Mouse (Mus musculus): ENCODE results near the gene Ptpru. TPM values are rescaled to one million over a fixed set of nuclear protein-coding genes. Genes with fewer than 3 reads are reported as not detected.
"Not testable (repeated sequence)": the region's sequence is repeated elsewhere in the genome, so short reads cannot be mapped to it uniquely, and the experiment has no call there.

Gene Ptpru
- polyA plus RNA-seq, 1 experiment from 2014 or later: 27.5 TPM

DNA sequence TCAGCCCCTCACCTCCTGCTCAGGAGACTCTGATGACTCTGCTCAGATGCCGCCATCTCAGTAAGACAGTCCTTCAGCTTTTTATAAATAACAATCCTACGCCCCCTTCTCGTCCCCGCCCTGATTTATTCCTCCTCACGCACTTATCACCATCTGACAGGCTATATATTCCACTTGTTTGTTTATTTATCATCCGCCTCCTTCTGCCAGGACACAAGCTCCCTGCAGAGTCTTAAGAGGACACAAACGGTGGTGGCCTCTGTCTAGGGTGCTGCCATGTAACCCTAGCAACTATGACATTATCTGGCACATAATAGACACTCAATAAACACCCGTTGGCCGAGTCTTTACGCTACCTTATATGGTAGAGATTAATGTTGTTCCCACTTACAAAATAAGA, 22.3 kb downstream of the Ptpru start:
- TF ChIP-seq CTCF (IDR thresholded peaks at IDR 0.05; ENCODE audit: low read depth): no peak
- no peaks in the 10 kb centered on the region; the same call in 1 of the 2 replicates for H3K36me3 ChIP-seq (ENCODE audit: insufficient read depth, low read length)
- 56% methylated on average over 10 of the region's 10 CpGs for WGBS
- H3K4me2 ChIP-seq (ENCODE audit: low read length): no peak overlapping the region
- H3K9me3 ChIP-seq (replicated peaks; ENCODE audit: low read length): no peaks in the 10 kb centered on the region
- H3K4me3 ChIP-seq (replicated peaks; ENCODE audit: low read depth, low read length): no peak overlapping the region
- H3K4me1 ChIP-seq (replicated peaks; ENCODE audit: insufficient read depth, low read length): no peaks in the 10 kb centered on the region
- no peak overlapping the region for H3K9ac ChIP-seq (ENCODE audit: low read depth, low read length)
- no peaks in the 10 kb centered on the region for H3K27me3 ChIP-seq (ENCODE audit: insufficient read depth, low read length)
- no peak for DNase-seq (ENCODE audit: low spot score)
- no peak overlapping the region for H3K27ac ChIP-seq
- no peak for ATAC-seq (replicated peaks; ENCODE audit: low FRiP score, low read depth)

DNA sequence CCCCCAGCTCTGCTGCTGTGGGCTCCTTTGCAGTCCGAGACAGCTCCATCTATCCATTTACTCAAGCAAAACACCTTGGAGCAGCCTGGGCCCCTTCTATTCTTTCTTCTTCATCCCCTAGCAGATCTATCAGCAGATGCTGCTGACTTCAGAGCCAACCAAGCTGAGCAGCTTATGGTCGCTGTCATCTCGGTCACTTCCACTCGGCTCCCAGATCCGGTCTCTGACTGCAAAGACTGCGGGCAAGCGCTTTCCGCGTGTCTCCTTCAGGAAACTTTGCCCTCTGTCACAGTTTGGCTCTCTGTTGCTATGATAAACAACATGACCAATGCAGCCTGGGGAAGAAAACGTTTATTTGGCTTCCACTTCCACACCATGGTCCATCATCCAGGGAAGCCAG, 23.2 kb downstream of the Ptpru start:
- no peak for DNase-seq (ENCODE audit: low spot score)

DNA sequence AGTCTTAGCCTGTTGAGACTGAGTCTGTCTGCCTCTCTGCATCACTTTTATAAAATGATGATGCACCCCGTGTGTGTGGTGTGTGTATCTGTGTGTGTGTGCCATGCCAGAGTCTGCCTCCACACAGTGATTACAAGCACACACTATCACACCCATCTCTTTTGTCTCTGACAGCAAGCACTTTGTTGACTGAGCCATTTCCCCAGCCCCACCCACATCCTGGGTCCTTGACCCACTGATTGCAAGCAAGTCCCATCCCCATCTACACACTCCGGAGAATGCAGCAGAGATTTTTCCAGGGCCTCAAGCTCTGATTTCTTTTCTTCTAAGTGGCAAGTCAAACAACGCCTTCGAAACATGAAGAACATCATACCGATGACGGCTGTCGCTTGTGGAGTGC, 24.3 kb downstream of the Ptpru start:
- H3K27ac ChIP-seq: no peak overlapping the region
- H3K27me3 ChIP-seq (ENCODE audit: insufficient read depth, low read length): no peaks in the 10 kb centered on the region
- no peaks in the 10 kb centered on the region for H3K36me3 ChIP-seq (ENCODE audit: insufficient read depth, low read length)
- no peaks in the 10 kb centered on the region for H3K9me3 ChIP-seq (replicated peaks; ENCODE audit: low read length)
- WGBS: 83% methylated on average over 7 of the region's 7 CpGs
- ATAC-seq (replicated peaks; ENCODE audit: low FRiP score, low read depth): no peak
- H3K9ac ChIP-seq (ENCODE audit: low read depth, low read length): no peak overlapping the region
- no peak overlapping the region for H3K4me2 ChIP-seq (ENCODE audit: low read length)
- no peak overlapping the region for H3K4me3 ChIP-seq (replicated peaks; ENCODE audit: low read depth, low read length)
- H3K4me1 ChIP-seq (replicated peaks; ENCODE audit: insufficient read depth, low read length): no peaks in the 10 kb centered on the region
- no peak for TF ChIP-seq CTCF (IDR thresholded peaks at IDR 0.05; ENCODE audit: low read depth)
- no peak for DNase-seq (ENCODE audit: low spot score)

More for the DNA sequence above, 23.2 kb downstream of the Ptpru start:
- H3K9me3 ChIP-seq (replicated peaks; ENCODE audit: low read length): no peaks in the 10 kb centered on the region
- no peak for TF ChIP-seq CTCF (IDR thresholded peaks at IDR 0.05; ENCODE audit: low read depth)
- H3K4me3 ChIP-seq (replicated peaks; ENCODE audit: low read depth, low read length): no peak overlapping the region
- H3K27ac ChIP-seq: no peak overlapping the region
- H3K9ac ChIP-seq (ENCODE audit: low read depth, low read length): no peak overlapping the region
- no peak overlapping the region for H3K4me2 ChIP-seq (ENCODE audit: low read length)
- no peaks in the 10 kb centered on the region; the same call in 1 of the 2 replicates for H3K36me3 ChIP-seq (ENCODE audit: insufficient read depth, low read length)
- H3K27me3 ChIP-seq (ENCODE audit: insufficient read depth, low read length): no peaks in the 10 kb centered on the region
- WGBS: 78% methylated on average over 10 of the region's 10 CpGs
- no peaks in the 10 kb centered on the region for H3K4me1 ChIP-seq (replicated peaks; ENCODE audit: insufficient read depth, low read length)
- no peak for ATAC-seq (replicated peaks; ENCODE audit: low FRiP score, low read depth)

DNA sequence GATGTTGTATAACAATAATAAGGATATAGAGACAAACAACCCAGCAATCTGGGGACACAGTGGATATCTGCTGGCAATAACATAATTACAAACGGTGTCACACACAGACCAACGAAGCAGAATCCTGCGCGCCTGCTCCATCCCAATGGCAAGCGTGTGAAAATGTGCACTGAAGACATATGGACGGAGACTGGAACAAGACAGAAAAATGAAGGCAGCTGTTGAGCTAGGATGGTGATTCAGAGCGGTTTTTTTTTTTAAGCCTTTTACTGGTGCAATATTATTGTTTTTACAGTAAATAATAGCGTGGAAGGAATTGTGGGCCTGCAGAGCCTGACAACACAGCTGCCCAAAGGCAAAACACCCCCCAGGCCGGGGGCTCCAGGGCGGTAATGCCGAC, 25.6 kb downstream of the Ptpru start:
- ATAC-seq (replicated peaks; ENCODE audit: low FRiP score, low read depth): no peak
- 58% methylated on average over 11 of the region's 11 CpGs for WGBS
- peak; percentile 64 for DNase-seq (ENCODE audit: low spot score)
- no peaks in the 10 kb centered on the region for H3K36me3 ChIP-seq (ENCODE audit: insufficient read depth, low read length)
- no peaks in the 10 kb centered on the region for H3K9me3 ChIP-seq (replicated peaks; ENCODE audit: low read length)
- no peaks in the 10 kb centered on the region for H3K27me3 ChIP-seq (ENCODE audit: insufficient read depth, low read length)
- H3K4me1 ChIP-seq (replicated peaks; ENCODE audit: insufficient read depth, low read length): no peaks in the 10 kb centered on the region
- no peak for TF ChIP-seq CTCF (IDR thresholded peaks at IDR 0.05; ENCODE audit: low read depth)
- 0 out of 2 replicates have a peak overlapping the region, but pooled peaks have one; percentile 8 for H3K27ac ChIP-seq
- no peak overlapping the region for H3K9ac ChIP-seq (ENCODE audit: low read depth, low read length)
- H3K4me3 ChIP-seq (replicated peaks; ENCODE audit: low read depth, low read length): no peak overlapping the region
- H3K4me2 ChIP-seq (ENCODE audit: low read length): no peak overlapping the region

DNA sequence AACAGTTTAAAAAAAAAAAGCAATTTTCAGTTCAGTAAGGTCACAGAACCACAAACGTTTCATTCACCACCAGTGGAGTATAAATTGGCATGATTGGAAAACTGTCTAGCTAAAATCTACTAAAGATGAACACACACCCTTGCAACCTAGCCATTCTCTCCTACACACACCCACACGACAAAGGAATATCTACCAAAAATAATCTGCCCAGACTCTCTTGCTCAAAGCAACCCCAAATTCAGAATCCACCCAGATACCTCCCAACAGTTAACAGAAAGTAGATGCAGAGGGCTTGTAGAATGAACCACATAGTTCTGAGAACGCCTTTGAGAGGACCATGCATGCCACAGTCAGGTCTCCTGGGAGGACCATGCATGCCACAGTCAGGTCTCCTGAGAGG, 32.8 kb downstream of the Ptpru start:
- TF ChIP-seq CTCF (IDR thresholded peaks at IDR 0.05; ENCODE audit: low read depth): no peak
- no peak overlapping the region for H3K27ac ChIP-seq
- no peak for DNase-seq (ENCODE audit: low spot score)
- no peak overlapping the region for H3K4me2 ChIP-seq (ENCODE audit: low read length)
- no peak for ATAC-seq (replicated peaks; ENCODE audit: low FRiP score, low read depth)
- H3K4me3 ChIP-seq (replicated peaks; ENCODE audit: low read depth, low read length): no peak overlapping the region
- WGBS: 73% methylated on average over 3 of the region's 3 CpGs
- no peaks in the 10 kb centered on the region for H3K9me3 ChIP-seq (replicated peaks; ENCODE audit: low read length)
- H3K36me3 ChIP-seq (ENCODE audit: insufficient read depth, low read length): no peaks in the 10 kb centered on the region
- H3K9ac ChIP-seq (ENCODE audit: low read depth, low read length): no peak overlapping the region
- H3K27me3 ChIP-seq (ENCODE audit: insufficient read depth, low read length): no peaks in the 10 kb centered on the region
- no peaks in the 10 kb centered on the region for H3K4me1 ChIP-seq (replicated peaks; ENCODE audit: insufficient read depth, low read length)

DNA sequence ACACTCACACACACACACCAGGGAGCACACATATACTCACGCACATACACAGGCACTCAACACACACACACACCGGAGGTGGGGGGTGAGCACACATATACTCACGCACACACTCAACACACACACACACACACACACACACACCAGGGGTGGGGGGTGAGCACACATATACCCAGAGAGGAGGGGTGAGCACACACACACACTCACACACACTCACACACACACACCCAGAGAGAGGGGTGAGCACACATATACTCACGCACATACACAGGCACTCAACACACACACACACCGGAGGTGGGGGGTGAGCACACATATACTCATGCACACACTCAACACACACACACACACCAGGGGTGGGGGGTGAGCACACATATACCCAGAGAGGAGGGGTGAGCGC, 33.4 kb downstream of the Ptpru start:
- 99% methylated on average over 5 of the region's 6 CpGs for WGBS
- not testable (repeated sequence) for H3K27me3 ChIP-seq (ENCODE audit: insufficient read depth, low read length); H3K27ac ChIP-seq; H3K4me2 ChIP-seq (ENCODE audit: low read length); H3K4me3 ChIP-seq (replicated peaks; ENCODE audit: low read depth, low read length); H3K9ac ChIP-seq (ENCODE audit: low read depth, low read length); DNase-seq (ENCODE audit: low spot score); H3K9me3 ChIP-seq (replicated peaks; ENCODE audit: low read length); H3K4me1 ChIP-seq (replicated peaks; ENCODE audit: insufficient read depth, low read length); H3K36me3 ChIP-seq (ENCODE audit: insufficient read depth, low read length)
- ATAC-seq (replicated peaks; ENCODE audit: low FRiP score, low read depth): peak; percentile 42

DNA sequence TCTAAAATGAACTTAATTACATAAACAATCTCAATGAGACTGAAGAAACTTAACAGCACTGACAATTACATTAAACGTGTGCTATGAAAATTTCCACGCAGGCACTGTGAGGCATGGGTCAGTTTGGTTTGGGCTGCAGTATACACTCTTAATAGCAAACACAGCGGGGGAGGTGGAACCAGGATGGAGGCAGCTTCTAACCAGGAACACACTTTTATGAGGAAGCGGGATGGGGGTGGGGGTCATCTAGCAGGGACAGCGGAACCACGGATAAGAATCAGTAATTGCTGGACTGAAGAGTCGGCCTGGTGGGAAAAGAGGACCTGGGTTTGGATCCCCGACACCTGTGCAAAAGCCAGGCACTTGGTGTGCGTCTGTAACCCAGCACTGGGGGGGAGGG, 34.2 kb downstream of the Ptpru start:
- H3K4me3 ChIP-seq (replicated peaks; ENCODE audit: low read depth, low read length): no peak overlapping the region
- H3K4me2 ChIP-seq (ENCODE audit: low read length): no peak overlapping the region
- 42% methylated on average over 9 of the region's 9 CpGs for WGBS
- no peaks in the 10 kb centered on the region for H3K9me3 ChIP-seq (replicated peaks; ENCODE audit: low read length)
- no peak overlapping the region for H3K9ac ChIP-seq (ENCODE audit: low read depth, low read length)
- no peaks in the 10 kb centered on the region for H3K36me3 ChIP-seq (ENCODE audit: insufficient read depth, low read length)
- no peaks in the 10 kb centered on the region for H3K27me3 ChIP-seq (ENCODE audit: insufficient read depth, low read length)
- no peaks in the 10 kb centered on the region for H3K4me1 ChIP-seq (replicated peaks; ENCODE audit: insufficient read depth, low read length)
- peak overlapping the region; percentile 47 for H3K27ac ChIP-seq
- ATAC-seq (replicated peaks; ENCODE audit: low FRiP score, low read depth) (no peak), DNase-seq (ENCODE audit: low spot score) (no peak)
- TF ChIP-seq CTCF (IDR thresholded peaks at IDR 0.05; ENCODE audit: low read depth): no peak
